Mouse (Mus musculus) kidney, adult 8-10 months (tissue): ENCODE results near the gene Zfp652.

Experiments used
- DNase-seq, 2 experiments: peaks; one replicate each; pipeline ENCODE4 v3.0.0; 2022

The Zfp652 gene

GRCm38 (mm10) chr11:95833006-95833570 lies 120.6 kb downstream of the Zfp652 start:
- no peak for DNase-seq

DNA sequence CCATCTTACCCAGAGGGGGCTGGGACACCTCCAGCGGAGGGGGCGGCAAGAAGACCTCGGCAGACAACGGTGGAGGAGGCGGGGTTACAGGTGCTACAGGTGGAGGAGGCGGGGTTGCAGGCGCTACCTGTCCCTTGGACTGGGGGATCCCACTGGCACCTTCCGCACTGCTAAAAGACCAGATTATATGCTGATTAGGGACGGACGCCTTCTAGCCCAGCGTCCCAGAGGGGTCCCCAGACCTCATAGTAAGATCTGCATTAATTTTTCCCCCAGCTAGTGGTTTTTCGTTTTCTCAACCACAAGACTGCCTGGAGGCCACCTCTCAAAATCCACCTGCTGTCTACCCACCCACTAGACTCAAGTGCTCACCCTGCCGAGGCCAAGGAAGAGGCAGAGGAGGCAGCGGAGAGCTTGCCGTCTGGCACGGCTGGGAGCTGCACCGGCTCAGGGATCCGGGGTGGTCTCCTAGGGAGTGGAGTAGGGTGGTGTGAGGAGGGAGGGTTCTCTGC lies 121.2 kb downstream of the Zfp652 start:
- DNase-seq, result no peak

- DNase-seq, result peak in 1 of 2 experiments; percentile 43
Measured at GRCm38 (mm10) chr11:95834143-95834667, 121.7 kb downstream of the Zfp652 start.

DNA sequence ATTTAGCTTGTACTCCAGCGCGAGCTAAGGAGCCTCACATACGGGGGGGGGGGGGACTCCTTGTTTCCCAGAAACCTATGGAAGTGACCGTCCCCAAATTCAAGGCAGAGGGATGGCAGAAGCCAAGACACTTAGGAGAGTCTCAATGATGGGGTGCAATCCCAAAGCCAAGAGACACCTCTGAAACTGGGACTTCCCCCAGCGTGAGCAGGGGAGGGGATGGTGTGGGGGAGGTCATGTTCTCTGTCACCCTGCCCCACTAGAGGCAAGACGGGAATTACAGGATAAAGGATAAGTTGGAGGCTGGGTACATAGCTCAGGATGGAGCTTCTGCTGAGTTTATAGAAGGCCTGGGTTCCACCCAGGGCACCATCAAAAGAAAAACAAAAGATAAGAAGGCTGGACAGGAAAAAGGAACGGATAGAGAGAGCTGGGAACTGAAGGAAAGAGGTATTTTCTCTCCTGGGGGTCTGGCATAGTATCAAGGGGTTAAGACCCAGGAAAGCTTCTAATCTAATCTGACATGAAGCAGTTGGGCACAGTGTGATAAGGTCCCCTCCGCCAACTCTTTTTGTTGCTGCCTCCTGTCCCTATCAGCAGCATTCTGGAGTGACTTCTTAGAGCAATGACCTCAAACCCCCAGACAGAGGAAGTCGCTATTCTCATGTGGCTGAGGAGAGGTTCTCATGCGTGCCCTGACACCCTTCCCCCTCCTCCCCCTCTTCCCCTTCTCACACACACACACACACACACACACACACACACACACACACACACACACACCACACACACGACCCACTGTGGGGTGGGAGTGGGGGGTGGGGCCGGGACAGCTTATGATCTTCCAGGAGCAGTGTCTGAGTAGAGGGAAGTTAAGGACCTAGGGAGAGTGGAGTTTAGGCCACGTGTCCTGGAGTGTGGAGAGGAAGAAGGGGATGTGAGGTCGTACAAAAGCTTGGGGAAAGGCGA lies 122.6 kb downstream of the Zfp652 start:
- no peak for DNase-seq

DNA sequence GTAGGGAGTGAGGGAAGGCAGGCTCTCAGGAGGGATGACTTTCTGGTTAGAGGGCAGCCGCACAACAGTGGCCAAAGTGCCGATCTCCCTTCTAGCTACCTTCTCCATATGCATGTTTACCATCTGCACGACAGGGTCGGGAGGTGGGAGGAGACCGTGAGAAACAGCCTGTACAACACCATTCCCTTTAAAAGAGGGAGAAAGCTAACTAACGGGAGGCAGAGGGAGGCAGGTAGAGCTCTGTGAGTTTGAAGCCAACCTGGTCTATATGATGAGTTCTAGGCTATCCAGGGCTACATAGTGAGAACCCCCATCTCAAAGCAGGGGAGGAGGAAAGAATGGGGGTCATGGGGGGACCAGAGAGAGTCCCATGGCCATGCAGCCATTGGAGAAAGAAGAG lies 123.4 kb downstream of the Zfp652 start:
- DNase-seq, result no peak

DNA sequence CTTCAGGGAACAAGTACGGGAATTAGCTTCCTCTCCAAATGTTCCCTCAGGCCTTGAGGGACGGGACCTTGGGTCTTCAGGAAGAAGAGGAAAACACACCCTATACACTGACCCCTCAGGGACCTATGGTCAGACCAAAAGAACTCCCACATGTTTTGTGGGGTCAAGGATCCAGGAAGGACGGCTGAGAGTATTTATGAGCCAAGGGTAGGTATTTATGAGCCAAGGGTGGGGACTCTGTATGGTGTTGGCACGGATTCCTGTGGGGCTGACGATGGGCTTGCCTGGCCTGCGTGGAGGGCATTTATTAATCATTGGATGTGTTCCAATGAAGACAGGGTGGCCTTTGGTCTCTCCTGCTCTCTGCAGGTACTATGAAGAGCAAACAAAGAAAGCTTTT lies 124.0 kb downstream of the Zfp652 start:
- DNase-seq, result no peak

- peak; percentile 86 to 89 for DNase-seq
Measured at GRCm38 (mm10) chr11:95837059-95837458, 124.6 kb downstream of the Zfp652 start, which contains the start of gene Gngt2. Gngt2 (plus strand) TSS chr11:95837216.

- no peak for DNase-seq
Measured at GRCm38 (mm10) chr11:95838598-95838997, 126.1 kb downstream of the Zfp652 start.

DNA sequence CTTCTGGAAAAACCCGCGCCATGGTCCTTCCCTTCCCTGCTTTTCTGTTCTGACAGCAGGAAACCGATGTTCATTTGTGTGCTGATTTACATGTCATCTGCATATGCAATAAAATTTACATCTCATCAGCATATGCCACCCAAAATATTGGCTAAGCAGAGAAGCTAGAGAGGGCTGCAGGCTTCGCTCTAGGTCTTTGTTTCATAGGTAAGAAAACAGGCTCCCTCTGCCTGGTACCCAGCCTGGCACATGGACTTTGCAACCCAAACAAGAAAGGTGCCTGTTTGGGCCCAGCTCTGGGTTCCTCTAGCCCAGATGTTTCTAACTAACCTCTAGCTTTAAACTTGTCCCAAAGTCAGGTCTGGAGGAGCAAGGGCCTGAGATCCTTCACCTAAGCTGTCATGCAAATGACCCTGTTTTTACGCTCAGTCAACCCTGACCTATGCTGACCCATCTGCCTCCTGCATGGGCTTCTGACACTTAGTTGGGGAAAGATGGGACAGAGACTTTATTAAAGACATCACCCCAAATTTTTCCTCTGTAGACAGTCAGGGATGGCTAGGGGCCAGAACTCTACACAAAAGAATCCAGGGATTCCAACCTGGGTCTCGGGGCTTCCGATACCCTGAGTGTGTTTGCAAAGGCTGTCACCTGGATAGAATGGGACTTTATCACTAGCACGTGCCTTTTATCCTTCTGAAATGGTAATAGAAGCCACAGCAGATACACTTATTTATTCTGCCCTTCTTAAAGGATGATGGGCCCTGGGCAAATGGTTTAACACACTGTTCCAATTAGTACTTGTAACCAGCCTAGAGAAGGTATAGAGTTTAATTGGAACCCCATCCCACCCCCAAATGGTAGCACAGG lies 126.8 kb downstream of the Zfp652 start:
- no peak for DNase-seq

DNA sequence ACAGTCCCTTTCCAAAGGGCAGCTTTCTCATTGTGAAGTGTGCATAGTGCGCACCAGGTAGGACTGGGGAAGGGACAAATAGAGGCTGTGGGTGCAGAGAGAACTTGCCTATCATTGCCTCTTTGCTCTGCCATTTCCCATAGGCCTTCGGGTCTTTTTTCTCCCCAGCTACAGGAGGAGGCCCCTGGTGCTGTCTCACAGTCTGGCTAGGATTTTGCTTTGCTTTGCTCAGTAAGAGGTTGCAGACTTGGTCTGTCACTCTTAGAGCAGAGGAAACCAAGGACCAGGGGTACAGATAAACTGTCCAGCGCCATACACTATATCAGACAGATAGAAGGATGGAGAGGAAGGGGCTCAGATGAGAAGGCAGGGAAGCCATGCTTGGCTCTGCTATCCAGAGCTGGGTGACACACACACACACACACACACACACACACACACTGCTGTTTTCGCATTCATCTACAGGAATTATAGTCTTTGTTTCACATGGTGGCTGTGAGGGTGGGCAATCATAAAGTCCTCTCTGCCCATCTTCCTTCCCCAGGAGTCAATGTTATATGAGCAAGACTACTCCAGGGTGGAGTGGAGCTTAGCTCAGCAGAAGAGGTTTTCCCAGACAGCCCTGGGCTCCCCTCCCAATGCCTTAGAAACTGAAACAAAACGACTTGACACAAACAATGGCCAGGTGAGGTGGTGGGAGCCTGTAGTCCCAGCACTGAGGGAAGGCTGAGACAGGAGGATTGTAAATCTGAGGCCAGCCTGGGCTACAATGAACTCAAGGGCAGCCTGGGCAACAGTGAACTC lies 128.4 kb downstream of the Zfp652 start:
- no peak for DNase-seq

DNA sequence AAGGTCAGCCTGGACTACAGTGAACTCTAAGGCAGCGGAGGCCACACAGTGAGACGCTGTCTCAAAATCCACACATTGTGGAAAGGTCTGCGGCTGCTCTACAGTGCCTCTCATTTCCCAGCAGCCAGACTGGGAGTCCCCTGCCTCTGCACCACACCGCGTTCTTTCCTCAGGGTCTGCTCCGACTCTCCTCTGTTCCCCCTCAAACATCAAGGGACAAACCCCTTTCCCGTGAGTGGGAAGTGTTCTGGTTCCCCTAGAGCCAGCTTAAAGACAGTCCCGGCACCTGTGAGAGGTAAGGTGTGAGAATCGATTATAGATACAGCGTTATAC lies 129.0 kb downstream of the Zfp652 start:
- DNase-seq, result no peak

GRCm38 (mm10) chr11:95842074-95842681 lies 129.7 kb downstream of the Zfp652 start, which contains the start of gene Abi3:
Abi3 (minus strand) TSS chr11:95842476.
- DNase-seq, result peak in 1 of 2 experiments; percentile 44

- DNase-seq, result no peak
Measured at GRCm38 (mm10) chr11:95842953-95843352, 130.5 kb downstream of the Zfp652 start.

DNA sequence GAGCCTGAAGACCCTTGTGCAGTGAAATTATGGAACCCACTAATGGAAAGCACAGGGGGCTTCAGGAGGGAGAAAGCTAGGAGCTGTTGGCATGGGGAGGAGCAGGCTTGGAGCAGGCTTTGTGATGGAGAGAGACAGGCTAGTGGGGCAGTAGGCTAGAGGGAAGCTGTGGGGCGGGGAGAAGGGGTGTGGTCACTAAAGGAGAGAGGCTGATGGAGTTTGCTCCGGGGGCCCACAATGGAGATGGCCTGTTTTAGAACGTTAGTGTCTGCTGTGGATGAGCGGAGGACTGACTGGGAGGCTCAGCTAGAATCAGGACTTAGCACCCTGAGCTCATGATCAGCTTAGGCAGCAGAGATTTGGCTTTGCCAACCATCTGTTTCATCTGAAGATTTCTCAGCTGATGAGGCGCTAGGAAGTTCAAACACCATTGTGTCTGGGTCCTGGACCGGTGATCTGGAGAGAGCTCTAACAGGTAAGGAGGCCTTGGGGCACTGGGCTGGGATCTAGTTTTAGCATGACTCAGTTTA lies 131.0 kb downstream of the Zfp652 start:
- DNase-seq, result no peak

- no peak for DNase-seq
Measured at GRCm38 (mm10) chr11:95844935-95845334, 132.5 kb downstream of the Zfp652 start.

GRCm38 (mm10) chr11:95850898-95851297 lies 138.4 kb downstream of the Zfp652 start:
- no peak for DNase-seq

- peak; percentile 62 to 81 for DNase-seq
Measured at GRCm38 (mm10) chr11:95853684-95854083, 141.2 kb downstream of the Zfp652 start.

GRCm38 (mm10) chr11:95857306-95857705 lies 144.8 kb downstream of the Zfp652 start:
- no peak for DNase-seq

DNA sequence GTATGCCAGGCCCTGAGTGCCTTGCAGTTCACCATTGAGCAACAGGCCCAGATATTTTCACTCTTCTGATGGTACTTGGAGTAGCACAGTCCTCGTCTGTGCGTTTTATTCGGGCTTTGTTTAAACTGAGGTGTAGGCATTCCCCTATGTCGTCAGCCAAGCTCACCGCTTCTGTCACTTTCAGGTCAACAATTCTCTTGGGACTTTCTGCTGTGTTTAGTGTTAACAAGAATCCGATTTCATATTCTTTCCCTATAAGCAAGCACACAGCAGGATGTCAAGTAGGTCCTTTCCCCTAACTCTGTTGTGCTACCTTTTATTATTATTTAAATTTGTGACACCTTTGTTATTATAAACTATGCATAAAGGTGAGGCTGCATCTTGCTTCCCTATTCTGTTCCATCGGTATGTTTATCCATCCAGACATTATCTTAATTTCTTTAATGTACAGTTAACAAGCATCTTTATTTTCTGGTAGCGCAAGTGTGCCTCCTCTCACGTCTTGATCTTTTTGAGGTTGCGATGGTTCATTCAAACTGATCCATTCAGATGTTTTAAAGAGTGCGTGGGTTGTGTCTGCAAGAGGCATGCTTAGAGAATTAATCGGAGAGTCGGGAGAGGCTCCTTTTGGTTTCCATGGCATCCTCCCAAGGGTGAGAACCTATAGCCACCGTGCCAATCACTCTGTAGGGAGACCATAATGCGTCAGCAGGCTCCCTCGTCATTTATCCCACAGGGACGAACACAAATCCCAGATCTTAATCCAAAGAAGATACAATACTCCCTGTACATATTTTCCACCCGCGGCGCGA lies 145.4 kb downstream of the Zfp652 start:
- no peak for DNase-seq
